Mouse (Mus musculus) stomach, postnatal 0 days (tissue): Measurements from ENCODE around the gene Lbhd2. TPM values are rescaled to one million over a fixed set of nuclear protein-coding genes. Genes with fewer than 3 reads are reported as not detected.

Experiments
- ATAC-seq: fragments of 200-750 bp; cut with Nextera tagmentation; 2 replicates; pipeline ENCODE4 v1.8.0; 2017; ENCODE audit not compliant: low FRiP score, low TSS enrichment
- DNase-seq: peaks from one replicate; pipeline ENCODE4 v3.0.0-alpha.2; 2016; ENCODE audit warnings: low spot score
- H3K27ac ChIP-seq: fragments of 300-500 bp; sonication (generic); replicated peaks from 2 replicates; pipeline ENCODE4 v1.5.1; 2014; ENCODE audit warnings: mild to moderate bottlenecking, control low read depth
- H3K27me3 ChIP-seq: fragments of 300-500 bp; sonication (generic); 2 replicates; pipeline ENCODE4 v1.6.1; 2014; ENCODE audit warnings: low read length; ENCODE audit not compliant: control insufficient read depth, insufficient read depth
- H3K36me3 ChIP-seq: fragments of 300-500 bp; sonication (generic); 2 replicates; pipeline ENCODE4 v1.6.1; 2014; ENCODE audit warnings: low read length, mixed read lengths; ENCODE audit not compliant: control insufficient read depth, insufficient read depth
- H3K4me1 ChIP-seq: fragments of 300-500 bp; sonication (generic); replicated peaks from 2 replicates; pipeline ENCODE4 v1.6.1; 2014; ENCODE audit warnings: antibody characterized with exemption; ENCODE audit not compliant: control insufficient read depth, insufficient read depth
- H3K4me2 ChIP-seq: fragments of 300-500 bp; sonication (generic); replicated peaks from 2 replicates; pipeline ENCODE4 v1.6.1; 2014; ENCODE audit warnings: low read depth, mild to moderate bottlenecking, control low read depth, moderate library complexity
- H3K4me3 ChIP-seq: fragments of 300-500 bp; sonication (generic); 2 replicates; pipeline ENCODE4 v1.5.1; 2014; ENCODE audit warnings: low read depth, low read length, control low read depth
- H3K9ac ChIP-seq: fragments of 300-500 bp; sonication (generic); 2 replicates; pipeline ENCODE4 v1.6.1; 2014; ENCODE audit warnings: mild to moderate bottlenecking, low read length, control low read depth, mixed read lengths
- H3K9me3 ChIP-seq: fragments of 300-500 bp; sonication (generic); 2 replicates; pipeline ENCODE4 v1.6.1; 2016; ENCODE audit warnings: low read length; ENCODE audit not compliant: control insufficient read depth
- CTCF ChIP-seq: IDR thresholded peaks from 2 replicates; pipeline ENCODE4 v1.5.1; 2016; ENCODE audit warnings: antibody characterized with exemption, low read depth, mild to moderate bottlenecking, moderate library complexity
- EP300 ChIP-seq: optimal IDR thresholded peaks from 2 replicates; pipeline ENCODE3; 2016; ENCODE audit warnings: antibody characterized with exemption
- WGBS: fragments of 180-500 bp; shearing (Covaris S2); extraction: QIAGEN DNeasy Blood & Tissue Kit; methylation state at CpG from one replicate; pipeline ENCODE4 v1.1.7; 2014; 5-methylcytosine and 5-hydroxymethylcytosine counted together
- polyA plus RNA-seq: library from polyadenylated mRNA; unstranded; fragments of >200 nt; fragmentation: Nextera tagmentation; extraction: Ambion mirVana; gene quantifications from 2 replicates; pipeline ENCODE4 v1.2.1, GENCODE M21; 2015

Gene Lbhd2
- 2.2 TPM in 2 replicates for polyA plus RNA-seq

DNA sequence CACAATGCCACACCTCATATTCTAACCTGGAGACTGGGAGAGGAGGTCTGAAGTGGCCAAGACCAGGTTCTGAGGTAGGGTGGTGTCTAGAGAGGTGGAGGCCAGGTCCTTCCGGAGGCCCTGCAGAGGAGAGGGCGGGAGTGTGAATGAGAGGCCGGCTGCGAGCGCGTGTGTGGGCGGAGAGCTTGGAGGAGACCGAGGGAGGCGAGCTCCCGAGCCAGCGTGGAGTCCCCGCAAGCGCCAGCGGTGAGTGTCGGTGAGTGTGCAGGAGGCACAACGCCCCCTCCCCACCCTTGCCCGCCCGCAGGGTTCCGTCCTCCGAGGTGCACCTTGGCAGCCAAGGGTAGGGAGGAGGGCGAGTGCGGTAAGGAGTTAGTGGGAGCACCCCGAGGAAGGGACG lies at the start of gene Lbhd2:
Gene Lbhd2 (plus strand): TSS at position 188 of the 400 bp plus-strand sequence.
- no peaks in the 10 kb centered on the region for H3K27me3 ChIP-seq
- no peak within 1 kb of the TSS for H3K27ac ChIP-seq
- peak within 1 kb of the TSS; percentile 18 for H3K4me3 ChIP-seq
- no peaks in the 10 kb centered on the region for H3K9me3 ChIP-seq
- H3K4me2 ChIP-seq, result peak within 1 kb of the TSS; percentile 37; the same call in 1 of the 2 replicates
- DNase-seq, result no peak
- no peaks in the 10 kb centered on the region for H3K36me3 ChIP-seq
- H3K4me1 ChIP-seq, result no peaks in the 10 kb centered on the region; the same call in 1 of the 2 replicates
- no peak within 1 kb of the TSS for H3K9ac ChIP-seq
- TF ChIP-seq EP300, result no peak
- no peak for TF ChIP-seq CTCF
- no peak for ATAC-seq
- 7% methylated on average over 22 of the region's 24 CpGs for WGBS

- H3K9me3 ChIP-seq, result no peaks in the 10 kb centered on the region
- no peak for ATAC-seq
- H3K4me1 ChIP-seq, result peaks cover 16% of the 10 kb centered on the region; the same call in 1 of the 2 replicates
- DNase-seq, result no peak
- no peaks in the 10 kb centered on the region for H3K27me3 ChIP-seq
- TF ChIP-seq EP300, result no peak
- TF ChIP-seq CTCF, result no peak
- 0 out of 2 replicates have a peak overlapping the region, but pooled peaks have one; percentile 80 for H3K27ac ChIP-seq
- no peak overlapping the region for H3K9ac ChIP-seq
- 62% methylated on average over 16 of the region's 16 CpGs for WGBS
- H3K36me3 ChIP-seq, result no peaks in the 10 kb centered on the region
- no peak overlapping the region for H3K4me3 ChIP-seq
- no peak overlapping the region for H3K4me2 ChIP-seq
Observed at GRCm38 (mm10) chr12:111360671-111361070, 45.9 kb upstream of the Lbhd2 start.

- TF ChIP-seq EP300 (no peak), CTCF (peak; percentile 13; the same call in 1 of the 2 replicates)
- DNase-seq, result no peak
- Histone ChIP-seq H3K36me3 (no peaks in the 10 kb centered on the region), H3K4me1 (peaks cover 13% of the 10 kb centered on the region; the same call in 1 of the 2 replicates), H3K27ac (peak overlapping the region; percentile 80), H3K27me3 (no peaks in the 10 kb centered on the region), H3K9ac (0 out of 2 replicates have a peak overlapping the region, but pooled peaks have one; percentile 23), H3K4me2 (0 out of 2 replicates have a peak overlapping the region, but pooled peaks have one; percentile 1), H3K4me3 (no peak overlapping the region), H3K9me3 (no peaks in the 10 kb centered on the region)
- 52% methylated on average over 14 of the region's 14 CpGs for WGBS
- peak; percentile 22; the same call in 1 of the 2 replicates for ATAC-seq
Observed at GRCm38 (mm10) chr12:111361319-111362098, 45.1 kb upstream of the Lbhd2 start.

DNA sequence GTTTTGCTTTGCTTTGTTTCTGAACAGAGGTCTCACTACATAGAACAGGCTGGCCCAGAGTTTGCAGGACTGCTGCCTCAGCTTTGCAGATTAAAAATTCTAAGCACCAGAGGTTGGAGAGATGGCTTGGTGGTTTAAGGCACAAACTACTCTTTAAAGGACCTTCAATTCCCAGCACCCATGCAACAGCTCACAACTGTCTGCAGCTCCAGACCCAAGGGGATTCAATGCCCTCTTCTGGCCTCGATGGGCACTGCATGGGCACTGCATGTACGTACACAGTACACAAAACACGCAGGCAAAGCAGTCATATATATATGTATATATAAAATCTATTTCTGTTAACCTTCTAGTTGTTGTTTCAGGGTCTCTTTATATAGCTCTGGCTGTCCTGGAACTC lies 42.4 kb upstream of the Lbhd2 start:
- Histone ChIP-seq H3K9me3 (no peaks in the 10 kb centered on the region), H3K9ac (no peak overlapping the region), H3K27me3 (no peaks in the 10 kb centered on the region), H3K36me3 (no peaks in the 10 kb centered on the region), H3K27ac (no peak overlapping the region), H3K4me2 (no peak overlapping the region), H3K4me1 (peaks cover 19% of the 10 kb centered on the region), H3K4me3 (no peak overlapping the region)
- WGBS, result 88% methylated on average over 3 of the region's 3 CpGs
- ATAC-seq (no peak), DNase-seq (no peak)
- TF ChIP-seq CTCF (peak; percentile 49), EP300 (no peak)

GRCm38 (mm10) chr12:111367065-111367464 lies 39.5 kb upstream of the Lbhd2 start:
- DNase-seq, result peak; percentile 50
- Histone ChIP-seq H3K27me3 (no peaks in the 10 kb centered on the region), H3K9me3 (no peaks in the 10 kb centered on the region), H3K27ac (0 out of 2 replicates have a peak overlapping the region, but pooled peaks have one; percentile 9), H3K9ac (no peak overlapping the region), H3K4me3 (no peak overlapping the region), H3K36me3 (no peaks in the 10 kb centered on the region), H3K4me1 (peaks cover 14% of the 10 kb centered on the region), H3K4me2 (no peak overlapping the region)
- no peak for TF ChIP-seq EP300
- ATAC-seq, result peak; percentile 61; the same call in 1 of the 2 replicates
- WGBS, result 40% methylated on average over 7 of the region's 7 CpGs

DNA sequence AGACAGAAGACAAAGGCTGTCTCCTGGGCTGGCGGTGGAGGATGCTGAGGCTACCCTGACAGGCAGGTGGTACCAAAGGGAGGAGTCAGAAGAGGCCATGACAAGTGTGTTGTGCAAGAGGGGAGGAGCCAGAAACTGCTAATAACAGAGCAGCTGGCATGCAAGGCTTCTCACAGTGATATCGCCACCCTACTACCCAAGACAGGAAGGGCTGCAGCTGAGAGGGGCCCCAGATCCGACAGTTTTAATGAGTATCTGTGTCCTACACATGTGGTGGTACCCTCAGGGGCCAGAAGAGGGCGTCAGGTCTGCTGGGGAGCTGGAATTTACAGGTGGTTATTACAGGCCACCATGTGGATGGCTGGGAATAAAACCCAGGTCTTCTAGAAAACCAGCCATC lies 36.4 kb upstream of the Lbhd2 start:
- 62% methylated on average over 4 of the region's 4 CpGs for WGBS
- peaks cover 9% of the 10 kb centered on the region for H3K4me1 ChIP-seq
- no peak for ATAC-seq
- H3K9ac ChIP-seq, result no peak overlapping the region
- H3K27ac ChIP-seq, result no peak overlapping the region
- DNase-seq, result no peak
- TF ChIP-seq CTCF (peak; percentile 42), EP300 (no peak)
- H3K27me3 ChIP-seq, result no peaks in the 10 kb centered on the region
- no peak overlapping the region for H3K4me3 ChIP-seq
- no peak overlapping the region for H3K4me2 ChIP-seq
- no peaks in the 10 kb centered on the region for H3K9me3 ChIP-seq
- H3K36me3 ChIP-seq, result no peaks in the 10 kb centered on the region
